Mouse (Mus musculus) liver, embryonic 14.5 days (tissue): ENCODE data around the gene Pax3. TPM values are rescaled to one million over a fixed set of nuclear protein-coding genes. Genes with fewer than 3 reads are reported as not detected.

ENCODE experiments used
- ATAC-seq: fragments of 200-750 bp; cut with Nextera tagmentation; 2 replicates; pipeline ENCODE4 v1.8.0; 2017; ENCODE audit warnings: moderate number of reproducible peaks, mild to moderate bottlenecking, moderate library complexity; ENCODE audit not compliant: insufficient read depth
- DNase-seq, 3 experiments: peaks; one replicate each; pipeline ENCODE4 v3.0.0-alpha.2; 2012 to 2013; ENCODE audit warnings: low read depth in 3 of 3, low spot score in 3 of 3
- H3K27ac ChIP-seq: fragments of 300-500 bp; sonication (generic); 2 replicates; pipeline ENCODE4 v1.5.1; 2014; ENCODE audit warnings: moderate library complexity, mild to moderate bottlenecking, control low read depth, inconsistent platforms
- H3K27me3 ChIP-seq: fragments of 300-500 bp; sonication (generic); 2 replicates; pipeline ENCODE4 v1.6.1; 2014; ENCODE audit warnings: mild to moderate bottlenecking, low read length, moderate library complexity; ENCODE audit not compliant: control insufficient read depth, insufficient read depth
- H3K36me3 ChIP-seq: fragments of 300-500 bp; sonication (generic); replicated peaks from 2 replicates; pipeline ENCODE4 v1.6.1; 2014; ENCODE audit warnings: low read depth; ENCODE audit not compliant: control insufficient read depth, insufficient read depth
- H3K4me1 ChIP-seq, 2 experiments: fragments of 200-500 bp in 1 of 2; fragments of 300-500 bp in 1 of 2; sonication (generic) in 1 of 2; replicated peaks; 2 replicates each; pipeline ENCODE4 v1.6.1; 2012 to 2014; ENCODE audit warnings: antibody characterized with exemption in 1 of 2, inconsistent platforms in 1 of 2, low read length in 1 of 2; ENCODE audit not compliant: control insufficient read depth in 2 of 2, insufficient read depth in 2 of 2
- H3K4me2 ChIP-seq: fragments of 300-500 bp; sonication (generic); 2 replicates; pipeline ENCODE4 v1.6.1; 2014; ENCODE audit warnings: low read depth, mild to moderate bottlenecking, control low read depth, moderate library complexity
- H3K4me3 ChIP-seq, 2 experiments: fragments of 200-500 bp in 1 of 2; fragments of 300-500 bp in 1 of 2; sonication (generic) in 1 of 2; 2 replicates each; pipeline ENCODE4 v1.5.1; 2012 to 2014; ENCODE audit warnings: low read depth in 2 of 2, low read length in 2 of 2, mild to moderate bottlenecking in 2 of 2, control low read depth in 1 of 2, inconsistent platforms in 1 of 2, moderate library complexity in 1 of 2; ENCODE audit not compliant: insufficient read depth in 1 of 2
- H3K9ac ChIP-seq: fragments of 300-500 bp; sonication (generic); replicated peaks from 2 replicates; pipeline ENCODE4 v1.6.1; 2014; ENCODE audit warnings: mild to moderate bottlenecking, control low read depth, moderate library complexity
- H3K9me3 ChIP-seq: fragments of 300-500 bp; sonication (generic); 2 replicates; pipeline ENCODE4 v1.6.1; 2016; ENCODE audit warnings: low read length, mixed read lengths; ENCODE audit not compliant: control insufficient read depth
- CTCF ChIP-seq: IDR thresholded peaks from 2 replicates; pipeline ENCODE4 v1.5.1; 2016; ENCODE audit warnings: antibody characterized with exemption, low read depth, control low read depth
- EP300 ChIP-seq: IDR thresholded peaks from 2 replicates; pipeline ENCODE4 v1.6.1; 2016; ENCODE audit warnings: antibody characterized with exemption, low read depth
- WGBS: fragments of 180-500 bp; shearing (Covaris S2); extraction: QIAGEN DNeasy Blood & Tissue Kit; methylation state at CpG from one replicate; pipeline ENCODE4 v1.1.7; 2014; ENCODE audit not compliant: insufficient replicate concordance; 5-methylcytosine and 5-hydroxymethylcytosine counted together
- polyA plus RNA-seq, 2 experiments: library from polyadenylated mRNA; depleted of rRNA in 1 of 2; stranded (reverse) in 1 of 2; unstranded in 1 of 2; fragments of >200 nt; fragmentation: Nextera tagmentation in 1 of 2; extraction: Ambion mirVana in 1 of 2; gene quantifications; 2 replicates each; pipeline versions ENCODE4 v1.2.1 to v1.2.3; 2012 to 2014

Gene Pax3
- polyA plus RNA-seq, 2 experiments = not detected

GRCm38 (mm10) chr1:78157930-78158329 lies 39.0 kb downstream of the Pax3 start:
- H3K4me2 ChIP-seq = no peak overlapping the region
- DNase-seq = no peak
- no peak overlapping the region for H3K27ac ChIP-seq
- H3K9ac ChIP-seq = no peak overlapping the region
- no peaks in the 10 kb centered on the region for H3K9me3 ChIP-seq
- TF ChIP-seq CTCF (no peak), EP300 (no peak)
- H3K4me3 ChIP-seq = no peak overlapping the region
- H3K27me3 ChIP-seq = peaks cover 3% of the 10 kb centered on the region
- ATAC-seq = no peak
- no peaks in the 10 kb centered on the region for H3K36me3 ChIP-seq
- no peaks in the 10 kb centered on the region for H3K4me1 ChIP-seq
- 38% methylated on average over 6 of the region's 6 CpGs for WGBS

- Histone ChIP-seq H3K27me3 (peaks cover 3% of the 10 kb centered on the region), H3K4me3 (no peak overlapping the region), H3K4me1 (no peaks in the 10 kb centered on the region), H3K36me3 (no peaks in the 10 kb centered on the region), H3K27ac (no peak overlapping the region), H3K9me3 (no peaks in the 10 kb centered on the region), H3K4me2 (no peak overlapping the region), H3K9ac (no peak overlapping the region)
- DNase-seq = no peak
- no peak for ATAC-seq
- WGBS = 54% methylated on average over 4 of the region's 4 CpGs
- no peak for TF ChIP-seq EP300
Observed at GRCm38 (mm10) chr1:78155796-78156195, 41.1 kb downstream of the Pax3 start.

- no peak for ATAC-seq
- Histone ChIP-seq H3K4me1 (no peaks in the 10 kb centered on the region), H3K27ac (no peak overlapping the region), H3K36me3 (no peaks in the 10 kb centered on the region), H3K27me3 (peaks cover 3% of the 10 kb centered on the region; the same call in 1 of the 2 replicates), H3K9me3 (no peaks in the 10 kb centered on the region), H3K4me3 (no peak overlapping the region), H3K4me2 (no peak overlapping the region), H3K9ac (no peak overlapping the region)
- TF ChIP-seq CTCF (no peak), EP300 (no peak)
- no peak for DNase-seq
- WGBS = 46% methylated on average over 2 of the region's 2 CpGs
Observed at GRCm38 (mm10) chr1:78148011-78148623, 48.8 kb downstream of the Pax3 start.

GRCm38 (mm10) chr1:78143403-78143802 lies 53.5 kb downstream of the Pax3 start:
- H3K27me3 ChIP-seq = peaks cover 36% of the 10 kb centered on the region
- no peak for DNase-seq

GRCm38 (mm10) chr1:78142912-78143311 lies 54.0 kb downstream of the Pax3 start:
- no peaks in the 10 kb centered on the region for H3K9me3 ChIP-seq
- no peaks in the 10 kb centered on the region for H3K4me1 ChIP-seq
- H3K4me3 ChIP-seq = no peak overlapping the region
- DNase-seq (no peak), ATAC-seq (no peak)
- no peak overlapping the region for H3K4me2 ChIP-seq
- TF ChIP-seq CTCF (no peak), EP300 (no peak)
- no peak overlapping the region for H3K9ac ChIP-seq
- peaks cover 39% of the 10 kb centered on the region for H3K27me3 ChIP-seq
- H3K27ac ChIP-seq = no peak overlapping the region
- WGBS = 50% methylated on average over 6 of the region's 6 CpGs
- no peaks in the 10 kb centered on the region for H3K36me3 ChIP-seq

More at GRCm38 (mm10) chr1:78143403-78143802, 53.5 kb downstream of the Pax3 start:
- Histone ChIP-seq H3K36me3 (no peaks in the 10 kb centered on the region), H3K4me2 (no peak overlapping the region), H3K4me1 (no peaks in the 10 kb centered on the region), H3K4me3 (no peak overlapping the region), H3K9me3 (no peaks in the 10 kb centered on the region), H3K9ac (no peak overlapping the region), H3K27ac (no peak overlapping the region)
- no peak for ATAC-seq
- no peak for TF ChIP-seq EP300
- no peak for TF ChIP-seq CTCF
- WGBS = 38% methylated on average over 6 of the region's 6 CpGs
